Mouse (Mus musculus) E14TG2a.4 (cell line): ENCODE measurements at regions not wholly inside any gene's neighbourhood (a gene's known extent, or its start where the extent isn't known, plus 50 kb on each side); places are given as distances from the start of the nearest gene placed in this dataset.

Source experiments
- H3K27me3 ChIP-seq: 2 replicates; pipeline ENCODE4 v1.6.1; 2014; ENCODE audit warnings: low read length, control low read depth; ENCODE audit not compliant: insufficient read depth
- H3K36me3 ChIP-seq: 2 replicates; pipeline ENCODE4 v1.6.1; 2014; ENCODE audit warnings: low read length, control low read depth; ENCODE audit not compliant: insufficient read depth
- H3K4me1 ChIP-seq: replicated peaks from 2 replicates; pipeline ENCODE4 v1.6.1; 2014; ENCODE audit warnings: low read depth, low read length, control low read depth
- H3K4me3 ChIP-seq: replicated peaks from 2 replicates; pipeline ENCODE4 v1.5.1; 2014; ENCODE audit warnings: mild to moderate bottlenecking, low read length
- H3K9me3 ChIP-seq: 2 replicates; pipeline ENCODE4 v1.6.1; 2014; ENCODE audit warnings: low read length, control low read depth
- CTCF ChIP-seq: conservative IDR thresholded peaks from 2 replicates; pipeline ENCODE4 v1.5.1; 2014; ENCODE audit warnings: low read length
- NANOG ChIP-seq: IDR thresholded peaks from 2 replicates; pipeline ENCODE4 v1.6.1; 2014; ENCODE audit warnings: borderline replicate concordance, low read length, mixed read lengths
- POU5F1 ChIP-seq: IDR thresholded peaks from 2 replicates; pipeline ENCODE4 v1.6.1; 2014; ENCODE audit warnings: low read length, borderline replicate concordance

- no peak overlapping the region for H3K4me3 ChIP-seq
- TF ChIP-seq NANOG (no peak), POU5F1 (no peak), CTCF (no peak)
- no peaks in the 10 kb centered on the region for H3K4me1 ChIP-seq
- no peaks in the 10 kb centered on the region for H3K36me3 ChIP-seq
- H3K27me3 ChIP-seq = no peaks in the 10 kb centered on the region
- peaks cover 7% of the 10 kb centered on the region for H3K9me3 ChIP-seq
Observed at GRCm38 (mm10) chr13:111055817-111056216, 199.0 kb upstream of the Actbl2 start.

- no peak for TF ChIP-seq POU5F1
- no peak for TF ChIP-seq NANOG
- TF ChIP-seq CTCF = no peak
Observed at GRCm38 (mm10) chr13:111087753-111088152, 167.1 kb upstream of the Actbl2 start.

GRCm38 (mm10) chr13:111096071-111096470 lies 158.7 kb upstream of the Actbl2 start:
- TF ChIP-seq POU5F1 (no peak), NANOG (no peak), CTCF (no peak)
- no peaks in the 10 kb centered on the region for H3K9me3 ChIP-seq

More at GRCm38 (mm10) chr13:111087753-111088152, 167.1 kb upstream of the Actbl2 start:
- H3K27me3 ChIP-seq = no peaks in the 10 kb centered on the region
- no peaks in the 10 kb centered on the region for H3K4me1 ChIP-seq
- no peaks in the 10 kb centered on the region for H3K9me3 ChIP-seq
- H3K4me3 ChIP-seq = no peak overlapping the region
- no peaks in the 10 kb centered on the region for H3K36me3 ChIP-seq

DNA sequence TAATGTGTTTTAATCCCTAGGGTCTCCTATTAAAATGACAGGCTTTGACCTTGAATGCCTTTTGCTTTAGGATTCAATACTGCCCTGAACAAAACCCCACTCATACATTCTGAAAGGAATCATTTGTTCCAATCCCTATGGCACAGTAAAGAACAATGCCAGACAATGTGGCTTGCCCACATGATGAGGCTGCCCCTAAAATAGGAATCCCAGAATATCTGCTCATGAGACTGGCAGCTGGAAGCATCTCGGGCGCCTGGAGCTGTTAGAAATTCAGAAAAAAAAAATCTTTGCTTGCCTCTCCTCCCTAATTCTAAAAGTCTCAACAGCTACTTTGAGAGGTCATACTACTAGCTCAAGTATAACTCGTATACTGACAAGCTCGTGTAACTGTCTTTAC lies 157.5 kb upstream of the Actbl2 start:
- no peaks in the 10 kb centered on the region for H3K4me1 ChIP-seq
- TF ChIP-seq CTCF (no peak), NANOG (no peak), POU5F1 (no peak)
- H3K4me3 ChIP-seq = no peak overlapping the region
- H3K27me3 ChIP-seq = no peaks in the 10 kb centered on the region
- no peaks in the 10 kb centered on the region for H3K9me3 ChIP-seq
- H3K36me3 ChIP-seq = no peaks in the 10 kb centered on the region

More at GRCm38 (mm10) chr13:111096071-111096470, 158.7 kb upstream of the Actbl2 start:
- H3K4me3 ChIP-seq = no peak overlapping the region
- H3K27me3 ChIP-seq = no peaks in the 10 kb centered on the region
- no peaks in the 10 kb centered on the region for H3K4me1 ChIP-seq
- no peaks in the 10 kb centered on the region for H3K36me3 ChIP-seq

- TF ChIP-seq POU5F1 (no peak), CTCF (no peak), NANOG (no peak)
- Histone ChIP-seq H3K4me1 (no peaks in the 10 kb centered on the region), H3K9me3 (no peaks in the 10 kb centered on the region), H3K27me3 (no peaks in the 10 kb centered on the region), H3K4me3 (no peak overlapping the region), H3K36me3 (no peaks in the 10 kb centered on the region)
Observed at GRCm38 (mm10) chr13:111098738-111099137, 156.1 kb upstream of the Actbl2 start.

- TF ChIP-seq NANOG = no peak
- Histone ChIP-seq H3K36me3 (no peaks in the 10 kb centered on the region), H3K4me3 (no peak overlapping the region), H3K9me3 (no peaks in the 10 kb centered on the region), H3K4me1 (no peaks in the 10 kb centered on the region), H3K27me3 (no peaks in the 10 kb centered on the region)
Observed at GRCm38 (mm10) chr13:111099252-111099651, 155.6 kb upstream of the Actbl2 start.

GRCm38 (mm10) chr13:111100448-111100847 lies 154.4 kb upstream of the Actbl2 start:
- TF ChIP-seq NANOG (no peak), POU5F1 (no peak), CTCF (no peak)

GRCm38 (mm10) chr13:111104567-111105219 lies 150.1 kb upstream of the Actbl2 start:
- Histone ChIP-seq H3K27me3 (no peaks in the 10 kb centered on the region), H3K9me3 (no peaks in the 10 kb centered on the region), H3K4me3 (no peak overlapping the region), H3K36me3 (no peaks in the 10 kb centered on the region), H3K4me1 (no peaks in the 10 kb centered on the region)
- TF ChIP-seq POU5F1 (no peak), CTCF (no peak), NANOG (no peak)

More at GRCm38 (mm10) chr13:111100448-111100847, 154.4 kb upstream of the Actbl2 start:
- H3K27me3 ChIP-seq = no peaks in the 10 kb centered on the region
- no peaks in the 10 kb centered on the region for H3K4me1 ChIP-seq
- H3K36me3 ChIP-seq = no peaks in the 10 kb centered on the region
- no peaks in the 10 kb centered on the region for H3K9me3 ChIP-seq
- H3K4me3 ChIP-seq = no peak overlapping the region

- H3K27me3 ChIP-seq = no peaks in the 10 kb centered on the region
- H3K36me3 ChIP-seq = no peaks in the 10 kb centered on the region
- H3K4me3 ChIP-seq = no peak overlapping the region
- TF ChIP-seq NANOG (no peak), CTCF (no peak), POU5F1 (no peak)
- H3K4me1 ChIP-seq = no peaks in the 10 kb centered on the region
- H3K9me3 ChIP-seq = 0 out of 2 replicates have a peak, but pooled peaks cover 1% of the 10 kb centered on the region
Observed at GRCm38 (mm10) chr13:111131108-111131507, 123.7 kb upstream of the Actbl2 start.
